Mouse (Mus musculus): ENCODE results near the gene Tmem88. TPM values are rescaled to one million over a fixed set of nuclear protein-coding genes. Genes with fewer than 3 reads are reported as not detected.

Tmem88 gene
- polyA plus RNA-seq, 1 experiment from 2014 or later = 6.7 TPM

- Histone ChIP-seq H3K4me2 (replicated peaks) (0 out of 2 replicates have a peak overlapping the region, but pooled peaks have one; percentile 98), H3K4me3 (no peak overlapping the region), H3K4me1 (peaks cover 50% of the 10 kb centered on the region), H3K27ac (replicated peaks) (no peak overlapping the region), H3K36me3 (no peaks in the 10 kb centered on the region), H3K9ac (replicated peaks) (0 out of 2 replicates have a peak overlapping the region, but pooled peaks have one; percentile 2), H3K27me3 (peaks cover 31% of the 10 kb centered on the region), H3K9me3 (no peaks in the 10 kb centered on the region)
- ATAC-seq (replicated peaks) = no peak
- WGBS = 9% methylated on average over 25 of the region's 25 CpGs
Observed at GRCm38 (mm10) chr11:69421131-69421977, 23.3 kb upstream of the Tmem88 start.

GRCm38 (mm10) chr11:69420554-69421000 is 22.5 kb upstream of the Tmem88 start:
- Histone ChIP-seq H3K27ac (replicated peaks) (no peak overlapping the region), H3K9ac (replicated peaks) (0 out of 2 replicates have a peak overlapping the region, but pooled peaks have one; percentile 20), H3K4me3 (peak overlapping the region; percentile 79), H3K9me3 (no peaks in the 10 kb centered on the region), H3K36me3 (no peaks in the 10 kb centered on the region), H3K27me3 (peaks cover 31% of the 10 kb centered on the region), H3K4me1 (peaks cover 51% of the 10 kb centered on the region), H3K4me2 (replicated peaks) (peak overlapping the region; percentile 98)
- 9% methylated on average over 10 of the region's 10 CpGs for WGBS
- ATAC-seq (replicated peaks) = no peak

- Histone ChIP-seq H3K27me3 (peaks cover 31% of the 10 kb centered on the region), H3K9me3 (no peaks in the 10 kb centered on the region), H3K27ac (replicated peaks) (peak overlapping the region; percentile 99), H3K36me3 (no peaks in the 10 kb centered on the region), H3K4me1 (peaks cover 55% of the 10 kb centered on the region), H3K4me3 (peak overlapping the region; percentile 79), H3K9ac (replicated peaks) (peak overlapping the region; percentile 20), H3K4me2 (replicated peaks) (peak overlapping the region; percentile 98)
- under 1% methylated on average over 31 of the region's 31 CpGs for WGBS
- ATAC-seq (replicated peaks) = no peak
Observed at GRCm38 (mm10) chr11:69419813-69420553, 21.9 kb upstream of the Tmem88 start.

- Histone ChIP-seq H3K4me1 (peaks cover 60% of the 10 kb centered on the region), H3K9me3 (no peaks in the 10 kb centered on the region), H3K27ac (replicated peaks) (peak overlapping the region; percentile 99), H3K4me3 (peak overlapping the region; percentile 79), H3K9ac (replicated peaks) (peak overlapping the region; percentile 20), H3K4me2 (replicated peaks) (peak overlapping the region; percentile 98), H3K36me3 (no peaks in the 10 kb centered on the region), H3K27me3 (peaks cover 31% of the 10 kb centered on the region)
- no peak for ATAC-seq (replicated peaks)
- whole genome bisulfite sequencing = under 1% methylated on average over 19 of the region's 19 CpGs
Observed at GRCm38 (mm10) chr11:69419443-69419812, 21.4 kb upstream of the Tmem88 start.

- H3K27ac ChIP-seq (replicated peaks) = peak overlapping the region; percentile 99
- peak; percentile 92 for ATAC-seq (replicated peaks)
- WGBS = under 1% methylated on average over 45 of the region's 45 CpGs
- H3K9me3 ChIP-seq = no peaks in the 10 kb centered on the region
- peaks cover 67% of the 10 kb centered on the region for H3K4me1 ChIP-seq
- H3K9ac ChIP-seq (replicated peaks) = peak overlapping the region; percentile 49
- peaks cover 31% of the 10 kb centered on the region for H3K27me3 ChIP-seq
- peak overlapping the region; percentile 98 for H3K4me2 ChIP-seq (replicated peaks)
- peak overlapping the region; percentile 79 for H3K4me3 ChIP-seq
- no peaks in the 10 kb centered on the region for H3K36me3 ChIP-seq
Observed at GRCm38 (mm10) chr11:69418481-69419442, 20.7 kb upstream of the Tmem88 start.

- Histone ChIP-seq H3K4me3 (peak overlapping the region; percentile 79), H3K36me3 (0 out of 2 replicates have a peak, but pooled peaks cover 2% of the 10 kb centered on the region), H3K27me3 (peaks cover 26% of the 10 kb centered on the region), H3K4me2 (replicated peaks) (peak overlapping the region; percentile 98), H3K4me1 (peaks cover 77% of the 10 kb centered on the region), H3K9ac (replicated peaks) (peak overlapping the region; percentile 49), H3K27ac (replicated peaks) (peak overlapping the region; percentile 99), H3K9me3 (no peaks in the 10 kb centered on the region)
- ATAC-seq (replicated peaks) = no peak; the same call in 1 of the 2 replicates
- 0% methylated on average over 38 of the region's 39 CpGs for WGBS
Observed at GRCm38 (mm10) chr11:69417449-69418384, 19.7 kb upstream of the Tmem88 start.

GRCm38 (mm10) chr11:69416921-69417448 is 19.0 kb upstream of the Tmem88 start:
- H3K4me2 ChIP-seq (replicated peaks) = peak overlapping the region; percentile 98
- peak overlapping the region; percentile 79 for H3K4me3 ChIP-seq
- H3K27me3 ChIP-seq = peaks cover 19% of the 10 kb centered on the region
- H3K9ac ChIP-seq (replicated peaks) = peak overlapping the region; percentile 48
- H3K9me3 ChIP-seq = no peaks in the 10 kb centered on the region
- peak overlapping the region; percentile 99 for H3K27ac ChIP-seq (replicated peaks)
- no peak for ATAC-seq (replicated peaks)
- peaks cover 85% of the 10 kb centered on the region for H3K4me1 ChIP-seq
- WGBS = 2% methylated on average over 8 of the region's 8 CpGs
- H3K36me3 ChIP-seq = 0 out of 2 replicates have a peak, but pooled peaks cover 3% of the 10 kb centered on the region

- 0% methylated on average over 4 of the region's 4 CpGs for WGBS
- H3K27me3 ChIP-seq = peaks cover 14% of the 10 kb centered on the region; the same call in 1 of the 2 replicates
- peak overlapping the region; percentile 99 for H3K27ac ChIP-seq (replicated peaks)
- no peaks in the 10 kb centered on the region for H3K9me3 ChIP-seq
- peak overlapping the region; percentile 48 for H3K9ac ChIP-seq (replicated peaks)
- peaks cover 87% of the 10 kb centered on the region for H3K4me1 ChIP-seq
- H3K36me3 ChIP-seq = 0 out of 2 replicates have a peak, but pooled peaks cover 6% of the 10 kb centered on the region
- peak overlapping the region; percentile 79 for H3K4me3 ChIP-seq
- H3K4me2 ChIP-seq (replicated peaks) = peak overlapping the region; percentile 98
- ATAC-seq (replicated peaks) = no peak
Observed at GRCm38 (mm10) chr11:69416509-69416908, 18.5 kb upstream of the Tmem88 start.

- Histone ChIP-seq H3K4me1 (peaks cover 84% of the 10 kb centered on the region), H3K4me3 (peak overlapping the region; percentile 79), H3K9me3 (no peaks in the 10 kb centered on the region), H3K9ac (replicated peaks) (peak overlapping the region; percentile 95), H3K4me2 (replicated peaks) (peak overlapping the region; percentile 98), H3K36me3 (0 out of 2 replicates have a peak, but pooled peaks cover 6% of the 10 kb centered on the region), H3K27me3 (peaks cover 8% of the 10 kb centered on the region; the same call in 1 of the 2 replicates), H3K27ac (replicated peaks) (peak overlapping the region; percentile 99)
- 0 out of 2 replicates have a peak, but pooled peaks have one; percentile 9 for ATAC-seq (replicated peaks)
- under 1% methylated on average over 17 of the region's 25 CpGs for WGBS
Observed at GRCm38 (mm10) chr11:69415668-69416451, 17.8 kb upstream of the Tmem88 start.
